33 mouse cellular contexts compared by ENCODE assay signal in the genomic region with DNA sequence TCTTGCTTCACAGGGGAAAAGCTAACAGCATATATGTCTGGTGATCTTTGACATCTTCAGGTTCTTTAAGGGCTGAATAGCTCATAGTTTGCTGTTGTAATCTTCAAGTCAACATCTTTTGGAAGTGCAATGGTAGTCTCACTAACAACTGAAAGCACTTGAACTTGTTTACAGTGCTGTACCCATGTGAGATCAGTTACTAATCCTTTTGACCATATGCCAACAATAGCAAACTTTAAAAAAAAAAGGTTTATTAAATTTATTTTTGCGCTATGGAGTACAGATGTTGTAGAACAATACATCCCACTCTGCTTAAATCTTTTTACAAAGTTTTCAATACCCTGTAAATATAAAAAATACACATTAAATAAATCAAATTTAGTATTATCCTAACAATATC. TPM values are rescaled to one million over a fixed set of nuclear protein-coding genes. Genes with fewer than 3 reads are reported as not detected.
"Had no signal": no experiment of that assay in that cellular context is flagged by ENCODE, and none has a peak within 500 bp of the region (broad histone marks: within the 10 kb centered on the region; RNA-seq: fewer than 3 reads in every experiment).

No protein-coding gene starts in this region.

- ATAC-seq: hindbrain, postnatal 0 days; intestine, embryonic 16.5 days; liver, embryonic 12.5 days had no signal

- H3K27ac ChIP-seq: heart, adult 2 months; heart, embryonic 13.5 days; heart, embryonic 15.5 days; hindbrain, embryonic 13.5 days; hindbrain, embryonic 15.5 days; hindbrain, postnatal 0 days; kidney, embryonic 15.5 days; limb, embryonic 12.5 days; liver, embryonic 12.5 days; liver, embryonic 14.5 days had no signal

- H3K9ac ChIP-seq: heart, embryonic 13.5 days; heart, embryonic 15.5 days; hindbrain, embryonic 13.5 days; hindbrain, embryonic 15.5 days; kidney, embryonic 15.5 days; limb, embryonic 12.5 days; limb, embryonic 15.5 days; liver, embryonic 12.5 days; liver, embryonic 14.5 days had no signal

- H3K27me3 ChIP-seq: heart, embryonic 13.5 days; heart, embryonic 15.5 days; hindbrain, embryonic 13.5 days; hindbrain, embryonic 15.5 days; kidney, embryonic 15.5 days; limb, embryonic 12.5 days; limb, embryonic 15.5 days; liver, embryonic 12.5 days had no signal

- H3K4me1 ChIP-seq: liver, embryonic 12.5 days had no signal

- DNase-seq: gastrocnemius, postnatal 14 days; gastrocnemius, postnatal 36 days; heart, adult 11 months; heart, adult 2 months; heart, postnatal 14 days; heart, postnatal 36 days; kidney, adult 11 months; kidney, adult 2 months; kidney, adult 9 months; kidney, postnatal 14 days; kidney, postnatal 36 days; layer of hippocampus, adult 9-11 months; layer of hippocampus, postnatal 36 days; left cerebral cortex, postnatal 4 days had no signal

- H3K4me3 ChIP-seq: heart, adult 2 months; heart, embryonic 13.5 days; heart, embryonic 15.5 days; hindbrain, embryonic 13.5 days; hindbrain, embryonic 15.5 days; kidney, embryonic 15.5 days; limb, embryonic 12.5 days; limb, embryonic 15.5 days; liver, embryonic 12.5 days had no signal

- H3K4me2 ChIP-seq: heart, embryonic 11.5 days; heart, embryonic 13.5 days; heart, embryonic 15.5 days; hindbrain, embryonic 13.5 days; hindbrain, embryonic 15.5 days; kidney, embryonic 15.5 days; limb, embryonic 12.5 days; limb, embryonic 15.5 days; liver, embryonic 12.5 days had no signal

- H3K9me3 ChIP-seq: heart, embryonic 13.5 days; heart, embryonic 15.5 days; hindbrain, embryonic 13.5 days; hindbrain, embryonic 15.5 days; kidney, embryonic 15.5 days; limb, embryonic 12.5 days; limb, embryonic 15.5 days; liver, embryonic 12.5 days had no signal

- H3K36me3 ChIP-seq: liver, embryonic 12.5 days had no signal

RNA-seq across cellular contexts. Expression of a gene that starts 57.2 kb away (rescaled TPM):
- polyA plus RNA-seq: gonadal fat pad, adult 2 months; heart, adult 2 months; heart, embryonic 11.5 days; heart, embryonic 13.5 days; heart, embryonic 15.5 days; heart, postnatal 0 days; hindbrain, embryonic 11.5 days; hindbrain, embryonic 13.5 days; hindbrain, embryonic 15.5 days; hindbrain, postnatal 0 days; intestine, embryonic 14.5 days; intestine, embryonic 16.5 days; kidney, adult 2 months; kidney, embryonic 15.5 days; large intestine, adult 2 months; limb, embryonic 12.5 days; limb, embryonic 15.5 days; liver, adult 2 months; liver, embryonic 12.5 days; liver, embryonic 14.5 days; liver, embryonic 16.5 days had no signal
